30 mouse cellular contexts compared by ENCODE assay signal in the genomic region with DNA sequence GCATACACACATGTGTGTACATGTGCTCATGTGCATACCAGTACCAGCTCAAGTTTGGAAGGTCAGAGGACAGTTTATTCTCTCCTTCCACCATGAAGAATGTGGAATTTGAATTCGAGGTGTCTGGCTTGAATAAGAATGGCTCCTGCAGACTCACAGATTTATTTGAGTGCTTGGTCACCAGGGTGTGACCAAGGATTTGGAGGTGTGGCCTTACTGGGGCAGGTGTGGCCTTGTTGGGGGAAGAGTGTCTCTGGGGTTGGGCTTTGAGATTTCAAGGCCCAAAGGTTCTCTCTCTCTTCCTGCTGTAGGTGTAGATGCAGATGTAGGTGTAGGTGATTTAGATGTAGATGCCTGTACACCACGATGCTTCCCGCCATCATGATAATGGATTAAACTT.
"Had no signal": no experiment of that assay in that cellular context is flagged by ENCODE, and none has a peak within 500 bp of the region (broad histone marks: within the 10 kb centered on the region; RNA-seq: fewer than 3 reads in every experiment).

No protein-coding gene starts in this region.

- H3K36me3 ChIP-seq: heart, embryonic 10.5 days; heart, embryonic 12.5 days; heart, embryonic 13.5 days; heart, embryonic 15.5 days; hindbrain, embryonic 12.5 days; hindbrain, embryonic 13.5 days; hindbrain, embryonic 15.5 days; intestine, embryonic 15.5 days; kidney, embryonic 15.5 days had no signal

- H3K27me3 ChIP-seq: heart, embryonic 12.5 days; heart, embryonic 13.5 days; heart, embryonic 15.5 days; hindbrain, embryonic 12.5 days; hindbrain, embryonic 13.5 days; hindbrain, embryonic 15.5 days; intestine, embryonic 15.5 days; kidney, embryonic 15.5 days had no signal

- H3K4me1 ChIP-seq: heart, embryonic 10.5 days; heart, embryonic 12.5 days; heart, embryonic 13.5 days; heart, embryonic 15.5 days; intestine, embryonic 15.5 days; kidney, embryonic 15.5 days had no signal

- H3K9me3 ChIP-seq: heart, embryonic 10.5 days; heart, embryonic 13.5 days; heart, embryonic 15.5 days; hindbrain, embryonic 12.5 days; hindbrain, embryonic 13.5 days; hindbrain, embryonic 15.5 days; intestine, embryonic 15.5 days; kidney, embryonic 15.5 days had no signal

- DNase-seq: heart, postnatal 10 days; heart, postnatal 14 days; heart, postnatal 36 days; heart, postnatal 4 days; kidney, adult 11 months; kidney, adult 18-20 months; kidney, adult 2 months; kidney, adult 8-10 months; kidney, adult 9 months; kidney, postnatal 10 days; kidney, postnatal 14 days; kidney, postnatal 25 days; kidney, postnatal 36 days; kidney, postnatal 4 days; layer of hippocampus, adult 9-11 months; layer of hippocampus, postnatal 36 days had no signal

- H3K27ac ChIP-seq: heart, embryonic 10.5 days; heart, embryonic 13.5 days; heart, embryonic 15.5 days; hindbrain, embryonic 12.5 days; hindbrain, embryonic 13.5 days; hindbrain, embryonic 14.5 days; hindbrain, embryonic 15.5 days; hindbrain, postnatal 0 days; intestine, embryonic 15.5 days; kidney, embryonic 15.5 days; kidney, postnatal 0 days; layer of hippocampus, adult 2 months; left cerebral cortex, adult 2 months had no signal

- H3K4me3 ChIP-seq: heart, embryonic 10.5 days; heart, embryonic 12.5 days; heart, embryonic 13.5 days; heart, embryonic 15.5 days; hindbrain, embryonic 12.5 days; hindbrain, embryonic 13.5 days; hindbrain, embryonic 15.5 days; intestine, embryonic 15.5 days; kidney, embryonic 15.5 days; layer of hippocampus, adult 2 months; left cerebral cortex, adult 2 months had no signal
